Mouse (Mus musculus): Measurements from ENCODE around the gene Mtfmt. TPM values are rescaled to one million over a fixed set of nuclear protein-coding genes. Genes with fewer than 3 reads are reported as not detected.

The Mtfmt gene
- polyA plus RNA-seq, 1 experiment: 0.14 TPM

DNA sequence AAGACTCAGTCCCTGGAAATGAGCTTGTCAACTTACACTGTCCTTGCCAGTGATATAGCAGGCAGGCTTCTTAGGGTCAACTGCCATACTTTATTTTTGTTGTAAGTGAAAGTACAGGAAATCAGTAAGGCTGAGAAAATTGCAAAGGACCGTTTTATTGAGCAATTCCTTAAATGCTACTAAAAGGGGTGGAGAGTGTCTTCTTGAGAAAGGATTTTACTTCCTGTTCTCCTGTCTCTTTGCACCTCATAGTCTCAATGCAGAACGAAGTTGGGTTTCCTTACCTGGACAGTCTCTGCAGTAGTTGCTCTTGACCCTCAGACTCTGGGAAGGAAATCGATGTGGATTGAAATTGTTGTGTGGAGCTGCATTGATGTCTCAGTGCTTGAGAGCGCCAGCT lies 37.2 kb downstream of the Mtfmt start:
- TF ChIP-seq GATA1 (IDR thresholded peaks at IDR 0.05; ENCODE audit: low read length) (no peak), TAL1 (IDR thresholded peaks at IDR 0.05; ENCODE audit: low read length) (no peak)

DNA sequence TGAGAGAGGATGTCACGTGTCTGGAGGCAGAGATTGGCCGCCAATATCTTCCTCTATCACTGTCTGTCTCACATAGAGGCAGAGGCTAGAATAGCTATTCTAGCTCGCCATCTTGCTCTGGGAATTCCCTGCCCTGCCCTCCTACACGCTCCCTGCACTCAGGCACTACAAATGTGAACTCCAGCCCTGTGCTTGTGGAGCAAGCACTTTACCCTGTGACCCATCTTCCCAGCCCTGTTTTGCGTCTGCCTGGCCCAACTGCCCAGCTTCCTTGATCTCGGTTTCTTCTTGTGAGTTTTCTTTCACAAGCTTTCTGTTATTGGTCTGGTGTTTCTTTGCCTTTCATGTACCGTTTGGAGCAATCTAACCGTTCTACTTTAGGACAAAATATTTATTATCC lies 43.6 kb downstream of the Mtfmt start:
- no peak overlapping the region for H3K4me3 ChIP-seq (replicated peaks)
- 0 out of 2 replicates have a peak, but pooled peaks cover 1% of the 10 kb centered on the region for H3K4me1 ChIP-seq (ENCODE audit: control insufficient read depth)
- no peak for TF ChIP-seq TAL1 (IDR thresholded peaks at IDR 0.05; ENCODE audit: low read length)
- TF ChIP-seq GATA1 (IDR thresholded peaks at IDR 0.05; ENCODE audit: low read length): no peak
- no peaks in the 10 kb centered on the region for H3K27me3 ChIP-seq (ENCODE audit: control insufficient read depth)
- H3K9me3 ChIP-seq (ENCODE audit: control insufficient read depth, low read length): no peaks in the 10 kb centered on the region
- peaks cover 23% of the 10 kb centered on the region for H3K36me3 ChIP-seq (ENCODE audit: control insufficient read depth)

More for the DNA sequence above, 37.2 kb downstream of the Mtfmt start:
- H3K4me1 ChIP-seq (ENCODE audit: control insufficient read depth): peaks cover 4% of the 10 kb centered on the region; the same call in 1 of the 2 replicates
- H3K4me3 ChIP-seq (replicated peaks): no peak overlapping the region
- H3K9me3 ChIP-seq (ENCODE audit: control insufficient read depth, low read length): no peaks in the 10 kb centered on the region
- H3K36me3 ChIP-seq (ENCODE audit: control insufficient read depth): peaks cover 4% of the 10 kb centered on the region; the same call in 1 of the 2 replicates
- no peaks in the 10 kb centered on the region for H3K27me3 ChIP-seq (ENCODE audit: control insufficient read depth)

DNA sequence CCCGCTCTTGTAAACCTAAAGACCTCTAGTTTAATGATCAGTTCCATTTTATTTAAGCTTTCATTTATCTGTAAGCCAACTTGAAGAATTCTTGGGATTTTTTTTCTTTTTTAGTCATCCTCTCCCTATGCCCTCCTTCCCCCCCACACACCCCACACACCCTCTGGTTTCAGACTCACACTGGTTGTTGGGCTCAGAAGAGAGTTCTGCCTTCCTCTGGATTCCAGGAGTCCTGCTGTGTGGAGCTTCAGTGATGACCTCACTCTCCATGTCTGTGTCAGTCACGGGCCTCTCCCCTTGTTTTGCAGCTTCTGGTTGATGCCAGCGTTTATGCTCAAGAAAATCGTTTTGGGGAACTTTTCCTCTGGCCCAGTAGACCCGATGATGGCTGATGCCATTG lies 44.5 kb downstream of the Mtfmt start:
- TF ChIP-seq TAL1 (IDR thresholded peaks at IDR 0.05; ENCODE audit: low read length) (no peak), GATA1 (IDR thresholded peaks at IDR 0.05; ENCODE audit: low read length) (no peak)
- Histone ChIP-seq H3K27me3 (ENCODE audit: control insufficient read depth) (no peaks in the 10 kb centered on the region), H3K4me1 (ENCODE audit: control insufficient read depth) (no peaks in the 10 kb centered on the region), H3K4me3 (replicated peaks) (no peak overlapping the region), H3K9me3 (ENCODE audit: control insufficient read depth, low read length) (no peaks in the 10 kb centered on the region), H3K36me3 (ENCODE audit: control insufficient read depth) (peaks cover 32% of the 10 kb centered on the region)

DNA sequence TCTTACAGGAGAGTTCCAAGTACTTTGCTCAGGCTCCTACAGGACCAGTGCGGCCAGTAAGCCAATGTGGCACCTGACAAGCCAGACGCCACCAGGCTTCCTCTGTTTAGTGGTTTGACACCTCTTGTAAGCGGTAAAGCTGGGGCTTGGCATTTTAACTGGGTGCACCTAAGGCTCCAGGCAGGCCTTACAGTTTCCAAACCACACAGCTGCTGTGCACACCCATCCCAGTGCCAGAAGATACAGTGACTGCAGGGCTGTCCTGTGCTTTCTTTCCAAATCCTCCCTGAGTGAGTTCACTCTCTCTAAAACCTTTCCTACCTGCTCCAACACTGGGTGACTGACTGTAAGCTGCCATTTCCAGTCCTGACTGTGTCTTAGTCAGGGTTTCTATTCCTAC lies 55.9 kb downstream of the Mtfmt start:
- no peaks in the 10 kb centered on the region for H3K9me3 ChIP-seq (ENCODE audit: control insufficient read depth, low read length)
- H3K27me3 ChIP-seq (ENCODE audit: control insufficient read depth): no peaks in the 10 kb centered on the region
- no peak overlapping the region for H3K4me3 ChIP-seq (replicated peaks)
- H3K4me1 ChIP-seq (ENCODE audit: control insufficient read depth): peaks cover 5% of the 10 kb centered on the region
- H3K36me3 ChIP-seq (ENCODE audit: control insufficient read depth): peaks cover 2% of the 10 kb centered on the region; the same call in 1 of the 2 replicates
- TF ChIP-seq TAL1 (IDR thresholded peaks at IDR 0.05; ENCODE audit: low read length) (no peak), GATA1 (IDR thresholded peaks at IDR 0.05; ENCODE audit: low read length) (no peak)

DNA sequence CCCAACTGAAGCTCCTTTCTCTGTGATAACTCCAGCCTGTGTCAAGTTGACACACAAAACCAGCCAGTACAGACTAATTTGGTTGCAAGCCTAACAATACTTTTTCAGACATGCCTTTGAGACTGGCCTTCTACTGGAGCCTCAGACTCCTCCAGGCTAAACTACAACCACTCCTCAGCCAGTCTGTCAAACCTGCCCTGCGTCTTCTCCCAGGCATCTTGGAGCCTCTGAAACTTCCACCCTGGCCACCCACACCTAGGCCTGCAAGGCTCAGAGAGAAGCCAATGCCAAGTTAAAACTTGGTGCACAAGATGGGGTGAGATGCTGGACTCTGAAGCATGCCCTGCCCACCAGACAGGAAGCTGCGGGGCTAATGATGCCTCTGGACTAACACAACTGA lies 56.8 kb downstream of the Mtfmt start:
- H3K36me3 ChIP-seq (ENCODE audit: control insufficient read depth): no peaks in the 10 kb centered on the region
- TF ChIP-seq GATA1 (IDR thresholded peaks at IDR 0.05; ENCODE audit: low read length) (no peak), TAL1 (IDR thresholded peaks at IDR 0.05; ENCODE audit: low read length) (no peak)
- H3K4me3 ChIP-seq (replicated peaks): no peak overlapping the region
- no peaks in the 10 kb centered on the region for H3K9me3 ChIP-seq (ENCODE audit: control insufficient read depth, low read length)
- H3K27me3 ChIP-seq (ENCODE audit: control insufficient read depth): peaks cover 3% of the 10 kb centered on the region; the same call in 1 of the 2 replicates
- H3K4me1 ChIP-seq (ENCODE audit: control insufficient read depth): peaks cover 9% of the 10 kb centered on the region

DNA sequence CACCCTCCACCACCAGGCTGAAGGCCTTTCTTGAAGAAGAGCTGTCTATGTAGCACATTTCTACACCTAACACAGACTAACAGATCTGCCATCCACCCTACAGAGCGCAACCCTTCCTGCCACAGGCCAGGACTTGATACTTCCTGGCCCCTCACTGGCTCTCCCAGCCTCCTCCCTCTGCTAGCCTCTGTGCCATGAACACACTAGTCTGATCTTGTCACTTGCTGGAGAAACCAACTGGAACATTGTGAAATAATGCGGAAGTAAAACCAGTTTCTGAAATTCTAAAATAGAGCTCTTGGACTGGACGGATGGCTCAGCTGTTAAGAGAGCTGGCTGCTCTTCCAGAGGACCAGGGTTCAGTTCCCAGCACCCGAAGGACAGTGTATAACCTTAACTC lies 57.3 kb downstream of the Mtfmt start:
- H3K4me1 ChIP-seq (ENCODE audit: control insufficient read depth): peaks cover 9% of the 10 kb centered on the region
- H3K27me3 ChIP-seq (ENCODE audit: control insufficient read depth): peaks cover 3% of the 10 kb centered on the region; the same call in 1 of the 2 replicates
- no peak for TF ChIP-seq TAL1 (IDR thresholded peaks at IDR 0.05; ENCODE audit: low read length)
- TF ChIP-seq GATA1 (IDR thresholded peaks at IDR 0.05; ENCODE audit: low read length): no peak
- no peak overlapping the region for H3K4me3 ChIP-seq (replicated peaks)
- H3K36me3 ChIP-seq (ENCODE audit: control insufficient read depth): no peaks in the 10 kb centered on the region
- no peaks in the 10 kb centered on the region for H3K9me3 ChIP-seq (ENCODE audit: control insufficient read depth, low read length)

DNA sequence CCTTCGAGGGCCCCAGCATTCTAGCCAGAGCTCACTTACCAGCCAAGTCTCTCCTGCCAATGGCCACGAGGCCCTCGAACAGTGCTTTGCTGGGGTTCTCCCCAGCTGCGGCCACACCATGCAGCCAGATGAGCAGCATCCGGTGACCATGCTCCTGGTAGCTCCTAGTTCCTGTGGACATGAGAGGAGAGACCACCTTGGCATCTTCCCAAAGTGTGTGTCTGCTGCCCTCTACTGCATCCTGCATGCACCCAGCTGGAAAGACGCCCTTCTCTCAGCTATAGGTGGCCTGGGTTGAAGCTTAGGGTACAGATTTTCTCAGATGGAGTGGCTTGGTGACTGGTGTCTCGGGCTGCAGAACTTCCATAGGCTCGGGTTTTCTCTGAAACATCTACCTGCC lies 66.6 kb downstream of the Mtfmt start:
- TF ChIP-seq TAL1 (IDR thresholded peaks at IDR 0.05; ENCODE audit: low read length) (no peak), GATA1 (IDR thresholded peaks at IDR 0.05; ENCODE audit: low read length) (no peak)
- no peaks in the 10 kb centered on the region for H3K9me3 ChIP-seq (ENCODE audit: control insufficient read depth, low read length)
- H3K36me3 ChIP-seq (ENCODE audit: control insufficient read depth): no peaks in the 10 kb centered on the region
- H3K4me3 ChIP-seq (replicated peaks): no peak overlapping the region
- peaks cover 4% of the 10 kb centered on the region; the same call in 1 of the 2 replicates for H3K27me3 ChIP-seq (ENCODE audit: control insufficient read depth)
- H3K4me1 ChIP-seq (ENCODE audit: control insufficient read depth): peaks cover 2% of the 10 kb centered on the region

Other genes starting within 250 kb of the Mtfmt start
- 3.0 and 3.3 TPM in 2 replicates for gene Parp16, start 240.4 kb upstream of the Mtfmt start, polyA plus RNA-seq (2012)
- gene Cilp, start 170.6 kb upstream of the Mtfmt start, polyA plus RNA-seq (2012): not detected in 2 replicates
- gene Clpx, start 141.5 kb upstream of the Mtfmt start, polyA plus RNA-seq (2012): 0.86 and 1.1 TPM in 2 replicates
- gene Pdcd7, start 89.7 kb upstream of the Mtfmt start, polyA plus RNA-seq (2012): 0.99 and 1.1 TPM in 2 replicates
- gene Ubap1l, start 74.7 kb upstream of the Mtfmt start, polyA plus RNA-seq (2012): 0.05 and 0.06 TPM in 2 replicates
- gene Kbtbd13, start 44.1 kb upstream of the Mtfmt start, polyA plus RNA-seq (2012): not detected in 2 replicates
- gene Rasl12, start 37.3 kb upstream of the Mtfmt start, polyA plus RNA-seq (2012): 0.03 TPM in 1 of 2 replicates, not detected in the other
- not detected in 2 replicates for gene Slc51b, start 12.8 kb upstream of the Mtfmt start, polyA plus RNA-seq (2012)
- gene Spg21, start 25.2 kb downstream of the Mtfmt start, polyA plus RNA-seq (2012): 0.25 and 0.51 TPM in 2 replicates
- gene Ankdd1a, start 84.4 kb downstream of the Mtfmt start, polyA plus RNA-seq (2012): not detected in 2 replicates
- 11.7 and 13.8 TPM in 2 replicates for gene Plekho2, start 144.3 kb downstream of the Mtfmt start, polyA plus RNA-seq (2012)
- 4.9 and 5.2 TPM in 2 replicates for gene Pif1, start 151.4 kb downstream of the Mtfmt start, polyA plus RNA-seq (2012)
- 0.09 and 0.12 TPM in 2 replicates for gene Rbpms2, start 193.9 kb downstream of the Mtfmt start, polyA plus RNA-seq (2012)
- 10.5 and 13.6 TPM in 2 replicates for gene Oaz2, start 232.2 kb downstream of the Mtfmt start, polyA plus RNA-seq (2012)

Data from erythroblast, embryonic 14.5 days (primary cell).